Mouse (Mus musculus) left cerebral cortex, adult 2 months (tissue): ENCODE data around the gene Apaf1. TPM values are rescaled to one million over a fixed set of nuclear protein-coding genes. Genes with fewer than 3 reads are reported as not detected.
A peak's percentile ranks its signal among the peaks of the same experiment; 100 is the strongest.

ENCODE experiments used
- DNase-seq, 2 experiments: peaks; one replicate each; pipeline ENCODE4 v3.0.0; 2021 to 2022; ENCODE audit warnings: low spot score in 2 of 2, mixed read lengths in 1 of 2; ENCODE audit errors: extremely low spot score in 1 of 2
- H3K27ac ChIP-seq: fragments of 200-600 bp; 2 replicates; pipeline ENCODE4 v1.8.1; 2022
- H3K4me3 ChIP-seq: fragments of 200-600 bp; 2 replicates; pipeline ENCODE4 v1.8.1; 2022
- CTCF ChIP-seq: fragments of 200-600 bp; IDR thresholded peaks from 2 replicates; pipeline ENCODE4 v1.8.1; 2022; ENCODE audit warnings: antibody characterized with exemption, mild to moderate bottlenecking, moderate library complexity
- intact Hi-C: fragments of 180-260 bp; cut with DNase I; formaldehyde crosslinking; loops from one replicate; pipeline ENCODE4 v1.15.1; 2025
- total RNA-seq, 2 experiments: library from RNA; stranded (reverse); gene quantifications; 2 replicates each; pipeline ENCODE4 v1.2.3; 2021

Gene Apaf1
- total RNA-seq, 2 experiments from 2014 or later: 11.0 to 13.7 TPM

GRCm38 (mm10) chr10:90940521-90941520 lies 141.7 kb downstream of the Apaf1 start:
- peak overlapping the region; percentile 76 for H3K27ac ChIP-seq
- intact Hi-C loops: no loop called here
- TF ChIP-seq CTCF: no peak
- no peak for DNase-seq
- no peak overlapping the region for H3K4me3 ChIP-seq

Other genes starting within 250 kb of the Apaf1 start
- 10 to 100 TPM; 11.3 to 13.8 TPM for gene Ikbip, start 170 bp upstream of the Apaf1 start, total RNA-seq
- 100 to 1,000 TPM; 501 to 539 TPM for gene Slc25a3, start 41.3 kb upstream of the Apaf1 start, total RNA-seq
- gene Tmpo, start 98.5 kb upstream of the Apaf1 start, total RNA-seq: 10 to 100 TPM; 40.4 to 40.6 TPM